Mouse (Mus musculus) stomach, postnatal 0 days (tissue): Measurements from ENCODE around the gene Nfia. TPM values are rescaled to one million over a fixed set of nuclear protein-coding genes. Genes with fewer than 3 reads are reported as not detected.

Experiments used
- ATAC-seq: fragments of 200-750 bp; cut with Nextera tagmentation; 2 replicates; pipeline ENCODE4 v1.8.0; 2017; ENCODE audit not compliant: low FRiP score, low TSS enrichment
- DNase-seq: peaks from one replicate; pipeline ENCODE4 v3.0.0-alpha.2; 2016; ENCODE audit warnings: low spot score
- H3K27ac ChIP-seq: fragments of 300-500 bp; sonication (generic); replicated peaks from 2 replicates; pipeline ENCODE4 v1.5.1; 2014; ENCODE audit warnings: mild to moderate bottlenecking, control low read depth
- H3K27me3 ChIP-seq: fragments of 300-500 bp; sonication (generic); 2 replicates; pipeline ENCODE4 v1.6.1; 2014; ENCODE audit warnings: low read length; ENCODE audit not compliant: control insufficient read depth, insufficient read depth
- H3K36me3 ChIP-seq: fragments of 300-500 bp; sonication (generic); 2 replicates; pipeline ENCODE4 v1.6.1; 2014; ENCODE audit warnings: low read length, mixed read lengths; ENCODE audit not compliant: control insufficient read depth, insufficient read depth
- H3K4me1 ChIP-seq: fragments of 300-500 bp; sonication (generic); replicated peaks from 2 replicates; pipeline ENCODE4 v1.6.1; 2014; ENCODE audit warnings: antibody characterized with exemption; ENCODE audit not compliant: control insufficient read depth, insufficient read depth
- H3K4me2 ChIP-seq: fragments of 300-500 bp; sonication (generic); replicated peaks from 2 replicates; pipeline ENCODE4 v1.6.1; 2014; ENCODE audit warnings: low read depth, mild to moderate bottlenecking, control low read depth, moderate library complexity
- H3K4me3 ChIP-seq: fragments of 300-500 bp; sonication (generic); 2 replicates; pipeline ENCODE4 v1.5.1; 2014; ENCODE audit warnings: low read depth, low read length, control low read depth
- H3K9ac ChIP-seq: fragments of 300-500 bp; sonication (generic); 2 replicates; pipeline ENCODE4 v1.6.1; 2014; ENCODE audit warnings: mild to moderate bottlenecking, low read length, control low read depth, mixed read lengths
- H3K9me3 ChIP-seq: fragments of 300-500 bp; sonication (generic); 2 replicates; pipeline ENCODE4 v1.6.1; 2016; ENCODE audit warnings: low read length; ENCODE audit not compliant: control insufficient read depth
- CTCF ChIP-seq: IDR thresholded peaks from 2 replicates; pipeline ENCODE4 v1.5.1; 2016; ENCODE audit warnings: antibody characterized with exemption, low read depth, mild to moderate bottlenecking, moderate library complexity
- EP300 ChIP-seq: optimal IDR thresholded peaks from 2 replicates; pipeline ENCODE3; 2016; ENCODE audit warnings: antibody characterized with exemption
- WGBS: fragments of 180-500 bp; shearing (Covaris S2); extraction: QIAGEN DNeasy Blood & Tissue Kit; methylation state at CpG from one replicate; pipeline ENCODE4 v1.1.7; 2014; 5-methylcytosine and 5-hydroxymethylcytosine counted together
- polyA plus RNA-seq: library from polyadenylated mRNA; unstranded; fragments of >200 nt; fragmentation: Nextera tagmentation; extraction: Ambion mirVana; gene quantifications from 2 replicates; pipeline ENCODE4 v1.2.1, GENCODE M21; 2015

Gene Nfia
- polyA plus RNA-seq, 1 experiment from 2014 or later = 26.0 TPM

- Histone ChIP-seq H3K9ac (no peak overlapping the region), H3K27ac (no peak overlapping the region), H3K4me2 (no peak overlapping the region), H3K27me3 (no peaks in the 10 kb centered on the region), H3K36me3 (no peaks in the 10 kb centered on the region), H3K4me1 (0 out of 2 replicates have a peak, but pooled peaks cover 3% of the 10 kb centered on the region), H3K9me3 (no peaks in the 10 kb centered on the region), H3K4me3 (no peak overlapping the region)
- ATAC-seq (no peak), DNase-seq (no peak)
- no peak for TF ChIP-seq EP300
- no peak for TF ChIP-seq CTCF
- WGBS = 72% methylated on average over 6 of the region's 6 CpGs
Measured at GRCm38 (mm10) chr4:97823512-97823911, 51.0 kb downstream of the Nfia start.

DNA sequence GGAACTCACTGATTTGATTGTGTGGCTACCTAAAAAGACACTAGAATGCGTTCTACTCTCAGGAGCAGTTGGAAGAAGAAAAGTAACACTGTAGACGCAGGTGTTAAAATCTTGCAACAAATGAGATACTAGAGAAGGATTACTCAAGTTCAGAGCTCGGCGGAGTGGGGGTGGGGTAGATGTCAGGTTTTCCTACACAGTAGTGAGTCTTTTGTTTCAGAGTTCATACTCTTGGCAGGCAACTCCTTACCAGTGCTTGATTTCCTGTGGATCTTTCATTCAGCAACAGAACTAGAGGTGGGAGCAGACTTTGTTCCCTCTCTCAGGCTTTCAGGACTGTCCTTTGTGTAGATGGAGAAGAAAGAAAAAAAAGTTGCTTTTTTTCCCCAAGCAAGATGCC lies 51.9 kb downstream of the Nfia start:
- ATAC-seq (no peak), DNase-seq (no peak)
- 47% methylated on average over 4 of the region's 4 CpGs for WGBS
- H3K27me3 ChIP-seq = no peaks in the 10 kb centered on the region
- H3K9me3 ChIP-seq = no peaks in the 10 kb centered on the region
- no peak overlapping the region for H3K9ac ChIP-seq
- H3K4me1 ChIP-seq = 0 out of 2 replicates have a peak, but pooled peaks cover 3% of the 10 kb centered on the region
- H3K36me3 ChIP-seq = no peaks in the 10 kb centered on the region
- H3K27ac ChIP-seq = no peak overlapping the region
- H3K4me2 ChIP-seq = no peak overlapping the region
- TF ChIP-seq CTCF = no peak
- TF ChIP-seq EP300 = no peak
- no peak overlapping the region for H3K4me3 ChIP-seq

DNA sequence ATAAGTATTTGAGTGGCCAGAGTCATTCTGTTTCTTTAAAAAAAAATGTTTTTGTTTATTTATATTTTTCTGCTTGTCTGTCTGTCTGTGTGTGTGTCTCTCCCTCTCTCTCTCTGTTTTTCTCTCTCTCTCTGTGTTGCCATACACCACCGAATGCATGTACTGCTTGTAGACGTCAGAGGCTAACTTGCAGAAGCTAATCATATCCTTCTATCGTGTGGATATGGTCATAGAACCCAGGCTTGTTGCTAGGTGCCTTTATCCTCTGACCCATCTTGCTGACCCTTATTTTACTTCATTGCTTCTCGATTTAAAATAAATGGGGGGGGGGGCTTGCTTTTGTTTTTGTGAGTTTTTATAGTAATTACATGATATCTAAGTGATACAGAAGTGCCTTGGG lies 52.9 kb downstream of the Nfia start:
- DNase-seq = no peak
- Histone ChIP-seq H3K27me3 (no peaks in the 10 kb centered on the region), H3K9ac (no peak overlapping the region), H3K9me3 (no peaks in the 10 kb centered on the region), H3K4me3 (no peak overlapping the region), H3K4me2 (no peak overlapping the region), H3K4me1 (0 out of 2 replicates have a peak, but pooled peaks cover 3% of the 10 kb centered on the region), H3K36me3 (no peaks in the 10 kb centered on the region), H3K27ac (no peak overlapping the region)
- ATAC-seq = no peak
- WGBS = 64% methylated on average over 4 of the region's 4 CpGs
- TF ChIP-seq EP300 (no peak), CTCF (no peak)

DNA sequence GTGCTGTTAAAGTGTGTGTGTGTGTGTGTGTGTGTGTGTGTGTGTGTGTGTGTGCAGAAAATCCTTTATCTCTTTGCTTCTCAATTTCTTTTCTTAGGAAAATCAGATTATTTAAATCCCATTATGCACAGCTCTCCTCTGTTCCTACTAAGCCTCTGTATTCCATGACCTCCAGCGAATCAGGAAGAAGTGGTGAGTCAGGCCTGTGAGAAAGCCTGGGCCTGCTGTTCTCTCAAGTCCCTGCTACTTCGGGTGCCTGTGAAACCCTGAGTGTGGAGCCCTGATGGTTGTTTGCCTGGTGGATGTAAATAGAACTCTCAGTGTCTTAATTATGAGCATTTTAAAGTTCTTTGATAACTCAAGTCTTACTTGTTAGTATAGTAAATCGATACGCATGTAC lies 53.3 kb downstream of the Nfia start:
- H3K9ac ChIP-seq = no peak overlapping the region
- 0 out of 2 replicates have a peak, but pooled peaks cover 3% of the 10 kb centered on the region for H3K4me1 ChIP-seq
- ATAC-seq = no peak
- no peak for DNase-seq
- 67% methylated on average over 4 of the region's 4 CpGs for WGBS
- H3K27ac ChIP-seq = no peak overlapping the region
- H3K9me3 ChIP-seq = no peaks in the 10 kb centered on the region
- no peaks in the 10 kb centered on the region for H3K36me3 ChIP-seq
- no peaks in the 10 kb centered on the region for H3K27me3 ChIP-seq
- no peak overlapping the region for H3K4me3 ChIP-seq
- no peak overlapping the region for H3K4me2 ChIP-seq
- TF ChIP-seq EP300 = no peak
- TF ChIP-seq CTCF = no peak

DNA sequence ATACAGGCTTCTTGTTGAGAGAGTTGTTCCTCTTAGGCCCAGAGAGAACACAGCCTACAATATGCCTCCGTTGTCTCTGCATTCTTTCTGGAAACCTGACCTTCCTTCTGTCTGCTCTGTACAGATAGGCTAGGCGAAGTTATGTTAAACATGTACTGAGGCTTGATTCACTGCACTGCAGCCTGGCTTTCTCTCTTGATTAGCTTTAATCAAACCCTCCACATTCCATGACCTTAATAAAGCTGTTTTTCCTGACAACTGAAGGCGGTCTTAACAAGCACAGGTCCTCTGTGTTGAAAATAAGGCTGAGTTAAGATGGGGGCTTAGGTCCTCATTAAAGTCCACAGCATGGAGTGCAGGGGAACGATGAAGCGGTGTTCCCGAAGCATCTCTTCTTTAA lies 54.6 kb downstream of the Nfia start:
- 0 out of 2 replicates have a peak, but pooled peaks cover 3% of the 10 kb centered on the region for H3K4me1 ChIP-seq
- TF ChIP-seq CTCF = no peak
- H3K4me3 ChIP-seq = no peak overlapping the region
- DNase-seq (no peak), ATAC-seq (no peak)
- no peaks in the 10 kb centered on the region for H3K27me3 ChIP-seq
- no peaks in the 10 kb centered on the region for H3K9me3 ChIP-seq
- H3K9ac ChIP-seq = no peak overlapping the region
- no peak overlapping the region for H3K27ac ChIP-seq
- H3K36me3 ChIP-seq = no peaks in the 10 kb centered on the region
- no peak overlapping the region for H3K4me2 ChIP-seq
- WGBS = 67% methylated on average over 6 of the region's 6 CpGs

GRCm38 (mm10) chr4:97828579-97828978 lies 56.0 kb downstream of the Nfia start:
- Histone ChIP-seq H3K27ac (no peak overlapping the region), H3K4me3 (no peak overlapping the region), H3K9me3 (no peaks in the 10 kb centered on the region), H3K36me3 (no peaks in the 10 kb centered on the region), H3K27me3 (no peaks in the 10 kb centered on the region), H3K4me1 (0 out of 2 replicates have a peak, but pooled peaks cover 3% of the 10 kb centered on the region), H3K9ac (no peak overlapping the region), H3K4me2 (no peak overlapping the region)
- WGBS = 44% methylated on average over 1 of the region's 1 CpGs
- TF ChIP-seq CTCF = no peak
- TF ChIP-seq EP300 = no peak
- DNase-seq = no peak
- ATAC-seq = no peak
